Mouse (Mus musculus) ovary, adult 18-20 months (tissue): ENCODE results near the gene Usp38.
A peak's percentile ranks its signal among the peaks of the same experiment; 100 is the strongest.
"Not testable (repeated sequence)": the region's sequence is repeated elsewhere in the genome, so short reads cannot be mapped to it uniquely, and the experiment has no call there.

Source experiments
- DNase-seq: peaks from one replicate; pipeline ENCODE4 v3.0.0; 2022; ENCODE audit warnings: low spot score, mixed read lengths

Gene Usp38

GRCm38 (mm10) chr8:81014789-81015699 is at the start of gene Usp38:
Gene Usp38, minus strand, starts transcription at chr8:81014928.
- peak; percentile 97 for DNase-seq

- no peak for DNase-seq
Measured at GRCm38 (mm10) chr8:81062566-81062965, 47.8 kb upstream of the Usp38 start.

- DNase-seq = no peak
Measured at GRCm38 (mm10) chr8:81061950-81062349, 47.2 kb upstream of the Usp38 start.

GRCm38 (mm10) chr8:81044201-81044600 is 29.5 kb upstream of the Usp38 start:
- DNase-seq = no peak

GRCm38 (mm10) chr8:81027991-81028390 is 13.3 kb upstream of the Usp38 start:
- DNase-seq = no peak

- DNase-seq = not testable (repeated sequence)
Measured at GRCm38 (mm10) chr8:81017548-81017947, 2.8 kb upstream of the Usp38 start.

GRCm38 (mm10) chr8:81013811-81014530 is 757 bp downstream of the Usp38 start:
- DNase-seq = no peak

- no peak for DNase-seq
Measured at GRCm38 (mm10) chr8:81012699-81013098, 2.0 kb downstream of the Usp38 start.

GRCm38 (mm10) chr8:81012031-81012560 is 2.6 kb downstream of the Usp38 start:
- no peak for DNase-seq

GRCm38 (mm10) chr8:81010386-81010785 is 4.3 kb downstream of the Usp38 start:
- no peak for DNase-seq

- no peak for DNase-seq
Measured at GRCm38 (mm10) chr8:81005114-81005513, 9.6 kb downstream of the Usp38 start.

- DNase-seq = no peak
Measured at GRCm38 (mm10) chr8:80996632-80997031, 18.1 kb downstream of the Usp38 start.

GRCm38 (mm10) chr8:80991937-80992336 is 22.8 kb downstream of the Usp38 start:
- DNase-seq = no peak

GRCm38 (mm10) chr8:80982829-80983228 is 31.9 kb downstream of the Usp38 start:
- DNase-seq = peak; percentile 22

- DNase-seq = no peak
Measured at GRCm38 (mm10) chr8:80981696-80982095, 33.0 kb downstream of the Usp38 start.

- DNase-seq = no peak
Measured at GRCm38 (mm10) chr8:80980063-80980462, 34.7 kb downstream of the Usp38 start.

- DNase-seq = no peak
Measured at GRCm38 (mm10) chr8:80977231-80977630, 37.5 kb downstream of the Usp38 start.

- DNase-seq = no peak
Measured at GRCm38 (mm10) chr8:80971150-80971549, 43.6 kb downstream of the Usp38 start.

- DNase-seq = no peak
Measured at GRCm38 (mm10) chr8:80970000-80970685, 44.6 kb downstream of the Usp38 start.

GRCm38 (mm10) chr8:80969423-80969822 is 45.3 kb downstream of the Usp38 start:
- no peak for DNase-seq

- DNase-seq = no peak
Measured at GRCm38 (mm10) chr8:80963095-80963494, 51.6 kb downstream of the Usp38 start.

GRCm38 (mm10) chr8:80962592-80962983 is 52.1 kb downstream of the Usp38 start:
- no peak for DNase-seq
